Mouse (Mus musculus) limb, embryonic 14.5 days (tissue): ENCODE measurements around the gene Insl5. TPM values are rescaled to one million over a fixed set of nuclear protein-coding genes. Genes with fewer than 3 reads are reported as not detected.

Source experiments
- ATAC-seq: fragments of 200-750 bp; cut with Nextera tagmentation; 2 replicates; pipeline ENCODE4 v1.8.0; 2017; ENCODE audit warnings: low read depth, moderate number of reproducible peaks, moderate TSS enrichment; ENCODE audit not compliant: low FRiP score
- DNase-seq: peaks from one replicate; pipeline ENCODE4 v3.0.0-alpha.2; 2015; ENCODE audit warnings: low spot score
- H3K27ac ChIP-seq: fragments of 300-500 bp; sonication (generic); replicated peaks from 2 replicates; pipeline ENCODE4 v1.5.1; 2014; ENCODE audit warnings: low read depth, mild to moderate bottlenecking, low read length, moderate library complexity, mixed read lengths
- H3K27me3 ChIP-seq: fragments of 300-500 bp; sonication (generic); 2 replicates; pipeline ENCODE4 v1.6.1; 2014; ENCODE audit warnings: low read length, mixed read lengths; ENCODE audit not compliant: control insufficient read depth, insufficient read depth
- H3K36me3 ChIP-seq: fragments of 300-500 bp; sonication (generic); 2 replicates; pipeline ENCODE4 v1.6.1; 2014; ENCODE audit warnings: mild to moderate bottlenecking, low read length, moderate library complexity, mixed read lengths; ENCODE audit not compliant: control insufficient read depth, insufficient read depth
- H3K4me1 ChIP-seq: fragments of 300-500 bp; sonication (generic); 2 replicates; pipeline ENCODE4 v1.6.1; 2014; ENCODE audit warnings: antibody characterized with exemption, low read length, mixed read lengths; ENCODE audit not compliant: control insufficient read depth, insufficient read depth
- H3K4me2 ChIP-seq: fragments of 300-500 bp; sonication (generic); replicated peaks from 2 replicates; pipeline ENCODE4 v1.6.1; 2014; ENCODE audit warnings: low read depth, mild to moderate bottlenecking, low read length, moderate library complexity; ENCODE audit not compliant: severe bottlenecking
- H3K4me3 ChIP-seq: fragments of 300-500 bp; sonication (generic); replicated peaks from 2 replicates; pipeline ENCODE4 v1.5.1; 2014; ENCODE audit warnings: low read length
- H3K9ac ChIP-seq: fragments of 300-500 bp; sonication (generic); 2 replicates; pipeline ENCODE4 v1.6.1; 2014; ENCODE audit warnings: mild to moderate bottlenecking, low read depth, low read length, moderate library complexity; ENCODE audit not compliant: severe bottlenecking
- H3K9me3 ChIP-seq: fragments of 300-500 bp; sonication (generic); 2 replicates; pipeline ENCODE4 v1.6.1; 2016; ENCODE audit warnings: low read length; ENCODE audit not compliant: control insufficient read depth
- POLR2A ChIP-seq: fragments of 200-500 bp; IDR thresholded peaks from 2 replicates; pipeline ENCODE4 v1.8.0; 2012; ENCODE audit warnings: inconsistent platforms, mild to moderate bottlenecking, moderate library complexity, borderline replicate concordance; ENCODE audit not compliant: insufficient read depth, insufficient read length; ENCODE audit errors: extremely low read depth
- WGBS: fragments of 180-500 bp; shearing (Covaris S2); extraction: QIAGEN DNeasy Blood & Tissue Kit; methylation state at CpG from one replicate; pipeline ENCODE4 v1.1.7; 2014; 5-methylcytosine and 5-hydroxymethylcytosine counted together
- polyA plus RNA-seq, 2 experiments: library from polyadenylated mRNA; depleted of rRNA in 1 of 2; stranded (reverse) in 1 of 2; unstranded in 1 of 2; fragments of >200 nt; fragmentation: Nextera tagmentation in 1 of 2; extraction: Ambion mirVana in 1 of 2; gene quantifications; 2 replicates each; pipeline versions ENCODE4 v1.2.1 to v1.2.3; 2012 to 2014

Gene Insl5
- polyA plus RNA-seq (2012; rRNA removed), result 0.52 and 1.0 TPM in 2 replicates
- not detected in 2 replicates for polyA plus RNA-seq (2014; fragmentation: Nextera tagmentation; extraction: Ambion mirVana)

DNA sequence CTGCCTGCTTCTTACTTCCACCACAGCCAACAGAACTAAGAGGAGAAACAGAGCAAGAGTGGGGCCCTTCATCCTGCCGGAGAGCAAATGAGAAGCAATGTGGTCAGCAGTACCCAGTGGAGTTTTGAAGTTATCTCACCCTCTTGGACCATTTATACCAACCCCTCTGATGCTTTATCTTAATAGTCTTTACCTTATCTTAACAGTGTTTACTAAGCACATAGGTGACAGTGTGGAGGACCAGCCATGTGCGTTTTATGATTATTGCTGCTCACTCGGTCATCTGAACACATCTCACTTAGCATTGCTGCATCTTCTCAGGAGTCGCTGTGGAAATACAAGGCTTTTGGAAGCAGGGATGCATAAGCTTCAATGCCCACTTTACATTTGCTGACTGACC, at the start of gene Insl5:
Gene Insl5 (minus strand): TSS at position 222 of the 400 bp plus-strand sequence.
- Histone ChIP-seq H3K36me3 (no peaks in the 10 kb centered on the region), H3K27me3 (no peaks in the 10 kb centered on the region), H3K4me1 (no peaks in the 10 kb centered on the region), H3K27ac (no peak within 1 kb of the TSS), H3K9me3 (no peaks in the 10 kb centered on the region), H3K9ac (no peak within 1 kb of the TSS), H3K4me3 (no peak within 1 kb of the TSS), H3K4me2 (no peak within 1 kb of the TSS)
- DNase-seq (no peak), ATAC-seq (no peak)
- TF ChIP-seq POLR2A, result no peak
- 79% methylated on average over 4 of the region's 4 CpGs for WGBS

DNA sequence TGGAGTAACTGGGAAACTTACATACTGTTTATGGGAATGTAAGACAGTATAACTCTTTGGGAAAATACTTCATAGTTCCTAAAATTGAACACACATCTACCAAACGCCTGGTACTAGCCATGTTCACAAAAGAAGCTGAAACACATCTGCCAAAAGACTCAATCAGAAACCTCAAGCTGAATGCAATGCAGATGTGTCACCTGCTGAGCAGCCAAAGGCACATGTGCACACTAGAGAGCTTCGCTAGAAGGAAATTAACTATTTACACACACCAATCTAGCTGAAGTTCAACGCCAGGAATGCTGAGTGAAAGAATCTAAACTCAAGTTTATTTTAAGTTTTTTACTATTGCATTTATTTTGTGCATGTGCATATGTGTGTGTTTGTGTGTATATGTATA, 44.0 kb upstream of the Insl5 start:
- no peak overlapping the region for H3K27ac ChIP-seq
- DNase-seq (peak; percentile 18), ATAC-seq (no peak)
- TF ChIP-seq POLR2A, result no peak
- no peak overlapping the region for H3K4me3 ChIP-seq
- H3K27me3 ChIP-seq, result no peaks in the 10 kb centered on the region
- no peak overlapping the region for H3K4me2 ChIP-seq
- WGBS, result 36% methylated on average over 3 of the region's 3 CpGs
- no peaks in the 10 kb centered on the region for H3K4me1 ChIP-seq
- H3K9ac ChIP-seq, result no peak overlapping the region
- no peaks in the 10 kb centered on the region for H3K9me3 ChIP-seq
- no peaks in the 10 kb centered on the region for H3K36me3 ChIP-seq

DNA sequence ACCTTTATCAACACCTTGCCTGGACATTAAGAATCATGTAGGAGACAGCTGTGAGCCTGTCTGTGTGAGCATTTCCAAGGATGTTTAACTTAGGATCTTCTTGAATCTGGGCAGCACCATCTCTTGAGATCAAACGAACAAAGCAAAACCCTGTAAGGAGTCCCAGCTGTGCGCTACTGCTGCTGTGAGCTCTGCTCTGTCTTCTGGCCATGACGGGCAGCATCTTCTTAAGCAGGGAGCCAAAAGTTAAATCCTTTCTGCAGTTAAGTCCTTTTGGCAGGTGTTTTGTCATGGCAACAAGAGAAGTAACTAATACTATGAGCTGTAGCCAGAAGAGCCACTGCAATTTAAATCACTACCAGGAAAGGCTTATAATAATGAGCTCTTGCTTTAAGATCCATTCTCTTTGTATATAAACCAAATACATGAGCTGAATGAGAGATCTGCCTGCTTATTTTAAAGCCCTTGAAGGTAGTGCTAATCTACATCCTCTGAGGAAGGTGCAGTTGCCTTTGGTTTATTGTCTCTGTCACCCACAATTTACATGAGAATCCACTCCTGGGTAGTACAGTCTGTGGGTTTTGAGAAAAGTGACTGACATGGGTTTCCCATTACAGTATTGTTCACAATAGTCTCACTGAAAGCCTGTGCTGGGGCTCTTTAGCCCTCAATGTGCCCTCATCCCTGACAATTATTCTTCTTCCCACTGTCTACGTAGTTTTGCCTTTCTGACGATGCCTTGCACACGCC, 41.4 kb upstream of the Insl5 start:
- Histone ChIP-seq H3K4me3 (no peak overlapping the region), H3K9me3 (no peaks in the 10 kb centered on the region), H3K4me1 (no peaks in the 10 kb centered on the region), H3K27ac (no peak overlapping the region), H3K27me3 (no peaks in the 10 kb centered on the region), H3K36me3 (no peaks in the 10 kb centered on the region), H3K4me2 (no peak overlapping the region), H3K9ac (no peak overlapping the region)
- ATAC-seq (no peak), DNase-seq (peak; percentile 29)
- WGBS, result 68% methylated on average over 6 of the region's 6 CpGs
- TF ChIP-seq POLR2A, result no peak

DNA sequence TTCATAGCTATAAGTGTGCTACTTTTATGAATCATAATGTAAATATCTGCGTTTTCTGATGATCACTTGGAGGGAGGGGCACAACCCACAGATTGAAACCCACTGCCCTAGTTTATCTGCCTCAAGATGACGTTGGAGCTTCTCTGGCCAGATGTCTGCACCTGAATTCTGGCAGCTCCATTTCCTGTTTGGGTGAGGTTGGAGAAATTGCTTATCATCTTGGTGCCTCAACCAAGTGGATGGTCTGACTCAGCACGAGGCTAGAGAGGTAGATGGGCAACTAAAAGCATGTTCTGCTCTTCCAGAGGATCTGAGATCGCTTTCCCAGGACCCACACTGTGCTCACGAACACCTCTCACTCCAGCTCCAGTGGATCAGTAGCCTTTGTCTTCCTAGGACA, 38.3 kb upstream of the Insl5 start:
- ATAC-seq, result no peak
- Histone ChIP-seq H3K36me3 (no peaks in the 10 kb centered on the region), H3K27ac (no peak overlapping the region), H3K9ac (no peak overlapping the region), H3K9me3 (no peaks in the 10 kb centered on the region), H3K4me2 (no peak overlapping the region), H3K4me1 (no peaks in the 10 kb centered on the region), H3K27me3 (no peaks in the 10 kb centered on the region), H3K4me3 (no peak overlapping the region)
- DNase-seq, result no peak
- TF ChIP-seq POLR2A, result no peak
- 75% methylated on average over 5 of the region's 5 CpGs for WGBS

DNA sequence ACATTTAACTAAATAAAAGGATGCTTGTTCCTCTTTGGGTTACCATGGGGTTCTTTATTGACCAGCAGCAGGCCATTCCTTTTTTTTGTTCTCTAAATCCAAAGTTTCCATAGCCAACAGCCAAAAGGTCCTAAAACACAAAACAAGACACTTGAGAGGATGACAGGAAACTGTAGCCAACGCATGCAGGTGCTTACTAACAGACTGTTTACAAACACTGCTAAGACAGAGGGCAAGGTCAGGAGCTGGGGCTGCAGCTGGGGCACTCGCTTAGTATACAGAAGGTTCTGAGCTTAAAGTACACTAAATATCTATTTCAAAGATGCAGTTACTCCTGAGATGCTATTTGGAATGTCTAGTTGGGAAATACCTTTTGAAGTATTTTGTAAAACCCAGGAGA, 37.8 kb upstream of the Insl5 start:
- WGBS, result 59% methylated on average over 2 of the region's 2 CpGs
- TF ChIP-seq POLR2A, result no peak
- Histone ChIP-seq H3K4me3 (no peak overlapping the region), H3K36me3 (no peaks in the 10 kb centered on the region), H3K27me3 (no peaks in the 10 kb centered on the region), H3K4me2 (no peak overlapping the region), H3K9ac (no peak overlapping the region), H3K4me1 (no peaks in the 10 kb centered on the region), H3K27ac (no peak overlapping the region), H3K9me3 (no peaks in the 10 kb centered on the region)
- ATAC-seq, result no peak
- no peak for DNase-seq
